Mouse (Mus musculus) adrenal gland, postnatal 10 days (tissue): ENCODE measurements around the gene Fbxw16. TPM values are rescaled to one million over a fixed set of nuclear protein-coding genes. Genes with fewer than 3 reads are reported as not detected.
"Not testable (repeated sequence)": the region's sequence is repeated elsewhere in the genome, so short reads cannot be mapped to it uniquely, and the experiment has no call there.

ENCODE experiments used
- DNase-seq: peaks from one replicate; pipeline ENCODE4 v3.0.0; 2021; ENCODE audit warnings: mixed read lengths
- long read RNA-seq, 2 experiments: library from polyadenylated mRNA; stranded (forward); transcript quantifications; one replicate each; pipeline ENCODE4 v2.0.0; 2021
- total RNA-seq, 2 experiments: library from RNA; stranded (reverse); gene quantifications; 2 replicates each; pipeline ENCODE4 v1.2.3; 2021

Gene Fbxw16
- not detected for total RNA-seq
- long read RNA-seq, experiment 1: 0 reads
- long read RNA-seq, experiment 2: 0 reads

DNA sequence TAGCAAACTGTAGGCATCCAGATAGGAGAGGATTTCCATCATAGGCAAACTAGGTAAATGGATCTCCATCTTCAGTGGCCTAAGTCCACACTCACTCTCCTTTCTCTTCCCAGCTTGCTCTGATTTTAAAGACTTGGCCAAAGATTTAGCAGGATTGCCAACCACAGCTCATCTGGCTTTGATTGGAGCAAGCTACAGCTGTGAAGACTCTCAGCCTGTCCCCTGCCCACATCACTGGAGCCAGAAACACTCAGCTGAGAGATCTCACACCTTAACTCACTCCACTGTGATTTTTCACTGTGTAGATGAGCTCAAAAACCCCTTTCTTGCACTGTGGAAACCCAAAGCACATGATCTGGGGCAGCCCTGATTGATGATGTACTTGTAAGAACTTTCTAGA lies at the start of gene Fbxw16:
TSS of gene Fbxw16 (minus strand) at position 101 of the 400 bp plus-strand sequence.
- no peak for DNase-seq

DNA sequence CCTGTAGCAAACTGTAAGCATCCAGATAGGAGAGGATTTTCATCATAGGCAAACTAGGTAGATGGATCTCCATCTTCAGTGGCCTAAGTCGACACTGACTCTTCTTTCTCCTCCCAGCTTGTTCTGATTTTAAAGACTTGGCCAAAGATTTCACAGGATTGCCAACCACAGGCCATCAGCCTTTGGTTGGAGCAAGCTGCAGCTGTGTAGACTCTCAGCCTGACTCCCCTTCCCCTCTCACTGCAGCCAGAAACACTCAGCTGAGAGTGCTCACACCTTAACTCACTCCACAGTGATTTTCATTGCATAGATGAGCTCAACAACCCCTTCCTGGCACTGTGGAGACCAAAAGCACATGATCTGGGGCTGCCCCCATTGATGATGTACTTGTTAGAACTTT lies 46.8 kb upstream of the Fbxw16 start, which contains the start of gene Fbxw19:
TSS of gene Fbxw19 (minus strand) at position 101 of the 400 bp plus-strand sequence.
- not testable (repeated sequence) for DNase-seq

DNA sequence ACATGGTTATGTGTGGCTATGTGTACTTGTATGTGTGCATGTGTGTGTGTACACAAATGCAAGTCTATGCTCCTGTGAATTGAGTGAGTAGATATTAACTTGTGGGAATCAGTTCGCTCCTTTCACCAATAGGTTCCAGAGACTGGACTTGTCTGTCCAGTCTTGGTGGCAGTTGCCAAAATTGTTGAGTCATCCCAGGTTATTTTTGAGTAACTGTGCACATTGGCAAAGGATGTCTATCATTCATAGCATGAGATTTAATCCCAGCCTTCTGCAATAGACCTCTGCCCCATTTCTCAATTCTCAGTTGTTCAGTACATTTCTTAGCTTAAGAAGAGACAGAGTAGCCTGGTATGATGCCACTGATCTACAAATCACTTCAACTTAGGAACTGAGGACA lies 16.0 kb downstream of the Fbxw16 start:
- peak; percentile 21 for DNase-seq

DNA sequence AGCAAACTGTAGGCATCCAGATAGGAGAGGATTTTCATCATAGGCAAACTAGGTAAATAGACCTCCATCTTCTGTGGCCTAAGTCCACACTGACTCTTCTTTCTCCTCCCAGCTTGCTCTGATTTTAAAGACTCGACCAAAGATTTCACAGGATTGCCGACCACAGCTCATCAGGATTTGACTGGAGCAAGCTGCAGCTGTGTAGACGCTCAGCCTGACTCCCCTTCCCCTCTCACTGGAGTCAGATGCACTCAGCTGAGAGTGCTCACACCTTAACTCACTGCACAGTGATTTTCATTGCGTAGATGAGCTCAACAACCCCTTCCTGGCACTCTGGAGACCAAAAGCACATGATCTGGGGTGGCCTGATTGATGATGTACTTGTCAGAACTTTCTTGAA lies 44.7 kb downstream of the Fbxw16 start, which contains the start of gene Fbxw22:
TSS of gene Fbxw22 (minus strand) at position 101 of the 400 bp plus-strand sequence.
- not testable (repeated sequence) for DNase-seq

Other genes with a start within 250 kb of the Fbxw16 start
- not detected for gene Fbxw20, start 214.4 kb downstream of the Fbxw16 start, total RNA-seq
- gene Fbxw14, start 161.5 kb downstream of the Fbxw16 start, total RNA-seq: not detected
- gene Fbxw28, start 109.5 kb downstream of the Fbxw16 start, total RNA-seq: not detected
- not detected for gene Fbxw22, start 44.8 kb downstream of the Fbxw16 start, total RNA-seq
- gene Fbxw19, start 46.7 kb upstream of the Fbxw16 start, total RNA-seq: not detected
- not detected for gene Fbxw15, start 119.1 kb upstream of the Fbxw16 start, total RNA-seq
- not detected for gene Fbxw24, start 176.9 kb upstream of the Fbxw16 start, total RNA-seq
- gene Fbxw25, start 215.5 kb upstream of the Fbxw16 start, total RNA-seq: not detected